Mouse (Mus musculus) liver, postnatal 0 days (tissue): ENCODE measurements around the gene Tprg.

Source experiments
- CTCF ChIP-seq: sonication (generic); IDR thresholded peaks from 2 replicates; pipeline ENCODE4 v1.5.1; 2016; ENCODE audit warnings: antibody characterized with exemption, low read depth
- EP300 ChIP-seq: IDR thresholded peaks from 2 replicates; pipeline ENCODE4 v1.6.1; 2016; ENCODE audit warnings: antibody characterized with exemption, low read depth, mild to moderate bottlenecking

DNA sequence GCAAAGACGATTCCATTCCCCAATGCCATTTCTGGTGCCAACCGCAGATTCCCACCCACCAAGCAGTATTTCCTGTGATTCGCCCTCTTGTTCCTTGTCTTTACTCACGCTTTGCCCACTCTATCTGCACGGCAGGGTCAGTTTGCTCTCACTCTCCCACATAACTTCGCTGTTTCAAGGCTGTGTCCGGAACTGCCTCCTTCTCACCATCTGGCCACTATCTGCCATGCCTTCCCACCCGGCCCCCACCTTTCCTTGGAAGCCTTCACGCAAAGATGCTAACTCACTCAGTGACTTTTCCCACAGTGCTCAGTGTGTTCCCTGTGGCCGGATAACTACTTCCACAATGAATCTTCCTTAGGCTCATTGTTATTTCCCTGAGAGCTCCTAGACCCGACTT is 21.4 kb upstream of the Tprg start:
- TF ChIP-seq CTCF: no peak
- TF ChIP-seq EP300: no peak
